Mouse (Mus musculus) midbrain, embryonic 15.5 days (tissue): Measurements from ENCODE around the gene Tmem165. TPM values are rescaled to one million over a fixed set of nuclear protein-coding genes. Genes with fewer than 3 reads are reported as not detected.

Source experiments
- polyA plus RNA-seq: library from polyadenylated mRNA; unstranded; fragments of >200 nt; fragmentation: Nextera tagmentation; extraction: Ambion mirVana; gene quantifications from 2 replicates; pipeline ENCODE4 v1.2.1, GENCODE M21; 2015

Gene Tmem165
- polyA plus RNA-seq, 1 experiment from 2014 or later: 42.2 TPM

Other genes starting within 250 kb of the Tmem165 start
- gene Kdr, start 205.4 kb upstream of the Tmem165 start, polyA plus RNA-seq: 25.0 and 25.4 TPM in 2 replicates
- gene Srd5a3, start 43.6 kb upstream of the Tmem165 start, polyA plus RNA-seq: 15.5 and 17.8 TPM in 2 replicates
- gene Clock, start 120.9 kb downstream of the Tmem165 start, polyA plus RNA-seq: 15.0 and 16.8 TPM in 2 replicates
- not detected in 2 replicates for gene Pdcl2, start 147.3 kb downstream of the Tmem165 start, polyA plus RNA-seq
- 0.56 TPM in 1 of 2 replicates, not detected in the other for gene Nmu, start 179.9 kb downstream of the Tmem165 start, polyA plus RNA-seq